ENCODE assay signal across 8 mouse cellular contexts in the genomic region with DNA sequence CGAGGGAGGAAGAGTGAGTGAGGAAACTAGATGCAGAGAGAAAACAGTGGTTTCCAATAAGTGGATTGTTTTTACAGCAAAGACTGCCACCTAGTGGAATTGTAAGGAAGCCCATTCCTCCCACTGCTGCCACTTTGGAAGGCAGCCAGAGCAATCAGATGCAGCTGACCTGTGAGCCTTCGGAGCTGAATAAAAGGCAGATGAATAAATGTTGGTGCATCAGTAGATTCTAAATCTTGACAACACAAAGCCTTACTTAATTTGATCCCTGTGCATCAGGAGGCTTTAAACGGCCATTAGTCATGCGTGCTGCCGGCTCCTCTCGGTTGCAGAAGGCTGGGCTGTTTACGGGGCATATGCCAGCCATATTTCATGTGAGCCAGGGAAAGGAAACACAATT.
DNase-seq lines count a peak whose midpoint lies in the region; ATAC-seq and TF ChIP-seq lines count a peak whose summit lies in the region.

No protein-coding gene starts in this region.

- ATAC-seq in heart, embryonic 12.5 days (ENCODE audit: insufficient number of reproducible peaks, low FRiP score), result no peak; the same call in 1 of the 2 replicates
- peak; percentile 91 for ATAC-seq in forebrain, postnatal 0 days
- peak; percentile 77 for ATAC-seq in midbrain, embryonic 11.5 days (ENCODE audit: low FRiP score)

- no peaks in the 10 kb centered on the region for H3K27me3 ChIP-seq in heart, embryonic 12.5 days (replicated peaks)
- H3K27me3 ChIP-seq in forebrain, postnatal 0 days (ENCODE audit: insufficient read depth, low read length), result no peaks in the 10 kb centered on the region
- H3K27me3 ChIP-seq in midbrain, embryonic 11.5 days (ENCODE audit: control insufficient read depth, insufficient read depth, low read length), result no peaks in the 10 kb centered on the region
- no peaks in the 10 kb centered on the region for H3K27me3 ChIP-seq in small intestine, adult 2 months (ENCODE audit: control insufficient read depth, insufficient read depth, low read length)

- no peak overlapping the region for H3K4me2 ChIP-seq in heart, embryonic 12.5 days
- H3K4me2 ChIP-seq in forebrain, postnatal 0 days (ENCODE audit: low read depth), result peak overlapping the region; percentile 44
- no peak overlapping the region for H3K4me2 ChIP-seq in midbrain, embryonic 11.5 days

- no peaks in the 10 kb centered on the region for H3K36me3 ChIP-seq in heart, embryonic 12.5 days
- no peaks in the 10 kb centered on the region for H3K36me3 ChIP-seq in forebrain, postnatal 0 days (ENCODE audit: insufficient read depth)
- H3K36me3 ChIP-seq in midbrain, embryonic 11.5 days (ENCODE audit: control insufficient read depth, insufficient read depth, low read length), result no peaks in the 10 kb centered on the region
- H3K36me3 ChIP-seq in small intestine, adult 2 months (ENCODE audit: control insufficient read depth, insufficient read depth, low read length), result no peaks in the 10 kb centered on the region

- H3K4me3 ChIP-seq in heart, embryonic 12.5 days, result no peak overlapping the region
- peak overlapping the region; percentile 35 for H3K4me3 ChIP-seq in forebrain, postnatal 0 days (ENCODE audit: low read depth, low read length)
- H3K4me3 ChIP-seq in midbrain, embryonic 11.5 days (ENCODE audit: low read depth, low read length), result no peak overlapping the region
- H3K4me3 ChIP-seq in small intestine, adult 2 months (ENCODE audit: low read depth, low read length), result no peak overlapping the region

- no peak overlapping the region for H3K27ac ChIP-seq in heart, embryonic 12.5 days (ENCODE audit: poor library complexity, severe bottlenecking)
- H3K27ac ChIP-seq in forebrain, postnatal 0 days (ENCODE audit: low read depth, low read length), result peak overlapping the region; percentile 57; the same call in 1 of the 2 replicates
- H3K27ac ChIP-seq in midbrain, embryonic 11.5 days (ENCODE audit: low read depth, low read length), result no peak overlapping the region
- H3K27ac ChIP-seq in small intestine, adult 2 months (ENCODE audit: insufficient read depth, low read depth, low read length), result no peak overlapping the region

- peak; percentile 42 for DNase-seq in heart, adult 8-10 months (ENCODE audit: low spot score)
- peak; percentile 49 for DNase-seq in cerebellum, adult 11-12 months
- DNase-seq in forebrain, postnatal 0 days, result peak; percentile 92
- peak; percentile 20 for DNase-seq in induced T-regulatory cell, adult 2 months (ENCODE audit: low read depth)
- DNase-seq in left cerebral cortex, adult 11 months (ENCODE audit: low spot score), result peak; percentile 77
- DNase-seq in midbrain, embryonic 11.5 days (ENCODE audit: low spot score, missing footprints), result peak; percentile 93

- WGBS in heart, embryonic 12.5 days, result 65% methylated on average over 7 of the region's 7 CpGs
- WGBS in forebrain, postnatal 0 days, result 8% methylated on average over 7 of the region's 7 CpGs
- WGBS in midbrain, embryonic 11.5 days, result 69% methylated on average over 7 of the region's 7 CpGs
- WGBS in small intestine, adult 2 months, result 61% methylated on average over 7 of the region's 7 CpGs

- peak; percentile 88 for TF ChIP-seq CTCF in forebrain, postnatal 0 days (IDR thresholded peaks at IDR 0.05; ENCODE audit: low read depth)
- TF ChIP-seq CTCF in small intestine, adult 2 months (IDR thresholded peaks at IDR 0.05; ENCODE audit: extremely low read depth, insufficient read length, insufficient replicate concordance, low read depth, low read length), result peak; percentile 42; the same call in 1 of the 2 replicates

- H3K9me3 ChIP-seq in heart, embryonic 12.5 days (replicated peaks), result no peaks in the 10 kb centered on the region
- H3K9me3 ChIP-seq in forebrain, postnatal 0 days (ENCODE audit: low read length), result no peaks in the 10 kb centered on the region
- no peaks in the 10 kb centered on the region for H3K9me3 ChIP-seq in midbrain, embryonic 11.5 days (ENCODE audit: control insufficient read depth, low read length)

- TF ChIP-seq POLR2A in small intestine, adult 2 months (IDR thresholded peaks at IDR 0.05; ENCODE audit: low read depth, low read length), result no peak

- H3K4me1 ChIP-seq in heart, embryonic 12.5 days (replicated peaks), result 0 out of 2 replicates have a peak, but pooled peaks cover 3% of the 10 kb centered on the region
- no peaks in the 10 kb centered on the region for H3K4me1 ChIP-seq in forebrain, postnatal 0 days (ENCODE audit: insufficient read depth)
- no peaks in the 10 kb centered on the region for H3K4me1 ChIP-seq in midbrain, embryonic 11.5 days (ENCODE audit: control insufficient read depth, insufficient read depth, low read length)
- no peaks in the 10 kb centered on the region for H3K4me1 ChIP-seq in small intestine, adult 2 months (ENCODE audit: control insufficient read depth, insufficient read depth, insufficient read length, low read length)

- H3K9ac ChIP-seq in heart, embryonic 12.5 days, result no peak overlapping the region
- H3K9ac ChIP-seq in forebrain, postnatal 0 days, result peak overlapping the region; percentile 54
- H3K9ac ChIP-seq in midbrain, embryonic 11.5 days (ENCODE audit: low read length), result no peak overlapping the region

Comparison
In these comparisons a context has a peak if more than half of its experiments do, and no peak if none do; other contexts are left out.
1. DNase-seq: peak in every context shown above with its lines; median percentile 93 in midbrain, embryonic 11.5 days; 92 in forebrain, postnatal 0 days; 77 in left cerebral cortex, adult 11 months; 49 in cerebellum, adult 11-12 months; 42 in heart, adult 8-10 months; 20 in induced T-regulatory cell, adult 2 months.